Mouse (Mus musculus): ENCODE measurements around the gene Gm281.

GRCm38 (mm10) chr14:13917208-13917607 is 2.9 kb upstream of the Gm281 start:
- no peak for TF ChIP-seq POLR2A (IDR thresholded peaks at IDR 0.05; ENCODE audit: borderline replicate concordance, low read depth, low read length)
- TF ChIP-seq CTCF (IDR thresholded peaks at IDR 0.05; ENCODE audit: low read depth, low read length), result no peak

All from bone marrow macrophage, adult 2 months (primary cell).